Mouse (Mus musculus) skeletal muscle tissue, adult 2 months (tissue): ENCODE measurements around the gene Pbld1.
A peak's percentile ranks its signal among the peaks of the same experiment; 100 is the strongest.

Experiments
- DNase-seq: peaks from one replicate; pipeline ENCODE4 v3.0.0-alpha.2; 2012; ENCODE audit warnings: low read depth, low spot score

The Pbld1 gene

DNA sequence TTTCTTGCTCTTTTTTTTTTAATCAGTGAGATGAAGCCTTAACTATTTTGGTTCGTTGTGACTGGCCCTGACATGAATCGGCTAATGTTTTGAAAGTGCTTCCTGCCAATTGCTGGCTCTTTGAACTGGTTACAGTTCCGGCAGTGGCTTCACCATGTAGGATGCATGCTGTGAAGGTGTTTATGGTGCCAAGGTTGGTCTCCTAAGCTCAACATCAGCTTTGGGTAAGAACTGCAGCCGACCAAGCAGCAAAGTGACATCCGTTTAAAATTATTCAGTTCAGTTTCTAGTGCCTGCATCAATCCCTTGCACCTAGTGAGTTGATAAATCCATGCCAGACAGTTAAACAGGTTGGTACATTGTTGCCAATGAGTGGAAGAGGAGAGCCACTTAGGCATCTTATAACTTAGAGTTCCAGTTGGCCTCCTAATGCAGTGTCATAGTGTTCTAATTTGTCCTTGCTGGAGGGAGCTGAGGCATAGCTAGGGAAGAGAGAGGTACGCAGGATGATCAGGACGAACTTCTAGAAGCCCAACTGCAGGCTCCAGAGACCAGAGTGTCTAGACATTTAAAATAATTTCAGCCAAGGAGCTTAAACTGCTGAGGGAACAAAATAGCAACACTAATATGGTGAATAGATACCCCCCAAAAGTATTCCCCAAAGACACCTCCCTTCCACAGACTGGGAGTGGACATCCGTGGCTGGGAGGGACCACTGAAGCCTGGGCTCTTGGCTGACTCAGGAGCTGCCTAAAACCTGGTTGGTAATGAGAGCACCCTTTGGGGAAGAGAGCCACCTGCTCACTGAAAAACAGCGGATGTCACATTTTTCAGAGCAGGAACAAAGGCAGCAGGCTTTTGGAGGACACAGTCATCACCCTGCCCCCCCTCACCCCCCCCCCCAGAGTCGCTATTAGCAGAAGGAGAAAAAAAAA, 32.9 kb downstream of the Pbld1 start:
- no peak for DNase-seq

- DNase-seq, result peak; percentile 26
Observed at GRCm38 (mm10) chr10:63096757-63097156, 36.8 kb downstream of the Pbld1 start.

GRCm38 (mm10) chr10:63098191-63098590, 38.2 kb downstream of the Pbld1 start:
- DNase-seq, result no peak

- no peak for DNase-seq
Observed at GRCm38 (mm10) chr10:63099521-63099920, 39.6 kb downstream of the Pbld1 start, which contains the start of gene Atoh7. TSS of gene Atoh7 (plus strand) at chr10:63099651.

GRCm38 (mm10) chr10:63099941-63100562, 40.1 kb downstream of the Pbld1 start:
- DNase-seq, result no peak

DNA sequence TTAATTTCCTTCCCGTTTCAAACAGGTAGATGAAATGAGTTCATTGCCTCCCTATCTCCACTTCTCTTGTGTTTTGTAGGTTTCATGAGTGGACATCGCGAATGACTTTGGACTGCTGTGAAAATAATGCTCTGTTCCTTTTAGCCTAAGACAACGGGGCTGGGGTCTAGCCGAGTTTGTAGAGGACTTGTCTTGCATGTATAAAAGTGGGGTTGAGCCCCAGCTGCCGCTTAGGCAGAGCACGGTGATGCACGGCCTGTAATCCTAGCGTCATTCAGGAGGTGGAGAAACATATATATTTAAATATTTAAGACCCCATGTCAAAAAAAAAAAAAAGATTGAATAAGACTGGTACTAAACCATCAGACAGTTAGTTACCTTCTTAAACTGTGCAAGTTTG, 40.7 kb downstream of the Pbld1 start:
- DNase-seq, result no peak

GRCm38 (mm10) chr10:63113027-63113604, 53.2 kb downstream of the Pbld1 start:
- no peak for DNase-seq

- no peak for DNase-seq
Observed at GRCm38 (mm10) chr10:63113716-63114360, 53.9 kb downstream of the Pbld1 start.

GRCm38 (mm10) chr10:63115881-63116280, 55.9 kb downstream of the Pbld1 start:
- DNase-seq, result no peak

- no peak for DNase-seq
Observed at GRCm38 (mm10) chr10:63116376-63116775, 56.4 kb downstream of the Pbld1 start.

GRCm38 (mm10) chr10:63117583-63117982, 57.6 kb downstream of the Pbld1 start:
- no peak for DNase-seq

GRCm38 (mm10) chr10:63119916-63120315, 60.0 kb downstream of the Pbld1 start:
- DNase-seq, result no peak

DNA sequence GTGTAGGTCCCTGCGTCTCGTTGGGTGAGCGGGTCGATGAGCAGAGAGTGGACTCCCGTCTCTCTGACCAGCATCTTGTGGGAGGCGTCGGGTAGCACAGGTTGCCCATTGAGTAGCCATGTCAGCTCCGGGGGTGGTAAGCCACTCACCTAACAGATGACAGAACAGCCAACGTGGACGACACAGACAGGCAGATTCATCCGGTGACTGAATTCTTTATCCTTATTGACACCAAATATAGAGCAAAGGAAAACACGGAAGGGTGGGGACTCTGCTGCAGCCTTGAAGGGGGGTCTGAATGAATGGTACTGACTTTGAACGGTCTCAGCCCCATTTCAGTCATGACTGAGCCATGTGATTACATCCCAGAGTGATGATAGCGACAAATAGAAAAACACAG, 62.0 kb downstream of the Pbld1 start:
- no peak for DNase-seq

GRCm38 (mm10) chr10:63122516-63122915, 62.6 kb downstream of the Pbld1 start:
- DNase-seq, result no peak

- DNase-seq, result no peak
Observed at GRCm38 (mm10) chr10:63123141-63123540, 63.2 kb downstream of the Pbld1 start.

- DNase-seq, result no peak
Observed at GRCm38 (mm10) chr10:63124016-63124415, 64.1 kb downstream of the Pbld1 start.

- DNase-seq, result no peak
Observed at GRCm38 (mm10) chr10:63125343-63125742, 65.4 kb downstream of the Pbld1 start.

DNA sequence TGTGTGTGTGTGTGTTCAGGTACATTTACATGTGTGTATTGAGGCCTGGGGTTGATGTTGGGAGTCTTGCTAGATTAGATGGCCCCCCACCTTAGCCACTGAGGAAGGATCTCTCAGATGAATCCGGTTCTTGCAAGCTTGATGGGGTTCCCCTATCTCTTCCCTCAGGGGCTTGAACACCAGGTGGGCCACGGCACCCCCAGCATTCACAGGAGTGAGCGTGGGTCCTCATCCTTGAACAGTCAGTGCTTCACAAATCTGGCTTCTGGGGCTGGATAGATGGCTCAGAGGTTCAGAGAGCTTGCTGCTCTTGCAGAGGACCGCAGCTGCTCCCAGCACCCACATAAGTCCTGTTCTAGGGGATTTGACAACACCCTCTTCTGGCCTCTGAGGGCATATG, 66.2 kb downstream of the Pbld1 start:
- no peak for DNase-seq

GRCm38 (mm10) chr10:63127156-63127555, 67.2 kb downstream of the Pbld1 start:
- no peak for DNase-seq
